Mouse (Mus musculus): ENCODE measurements at regions not wholly inside any gene's neighbourhood (a gene's known extent, or its start where the extent isn't known, plus 50 kb on each side); places are given as distances from the start of the nearest gene placed in this dataset.

DNA sequence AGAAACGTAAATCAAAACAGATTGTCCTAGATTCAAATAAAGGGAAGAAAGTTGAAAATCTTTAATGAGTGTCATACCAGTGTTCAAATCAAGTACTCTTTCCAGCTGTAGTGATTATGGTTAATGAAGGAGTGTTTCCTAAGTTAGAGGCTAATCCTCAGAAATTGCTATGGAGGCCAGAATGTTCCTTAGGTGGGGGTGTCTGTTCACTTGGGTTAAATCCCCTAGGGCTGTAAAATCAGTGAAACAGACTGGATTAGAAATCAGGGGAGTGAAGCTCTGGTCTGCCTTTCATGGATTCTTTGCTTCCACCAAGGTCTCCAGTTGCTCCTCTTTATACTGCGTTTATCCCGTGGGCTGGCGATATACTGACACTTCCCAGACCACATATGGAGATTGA is 270.7 kb upstream of the 1700056E22Rik start:
- WGBS = 87% methylated on average over 4 of the region's 4 CpGs
- Histone ChIP-seq H3K4me3 (ENCODE audit: low read length) (no peak overlapping the region), H3K4me2 (replicated peaks; ENCODE audit: low read depth, low read length) (no peak overlapping the region), H3K36me3 (ENCODE audit: control insufficient read depth, insufficient read depth, low read length) (no peaks in the 10 kb centered on the region), H3K9ac (ENCODE audit: low read depth, low read length) (no peak overlapping the region), H3K27me3 (ENCODE audit: control insufficient read depth, insufficient read depth, low read length) (no peaks in the 10 kb centered on the region), H3K4me1 (ENCODE audit: control insufficient read depth, insufficient read depth, low read length) (no peaks in the 10 kb centered on the region), H3K9me3 (ENCODE audit: control insufficient read depth, low read length) (no peaks in the 10 kb centered on the region), H3K27ac (ENCODE audit: low read depth, low read length) (no peak overlapping the region)
- ATAC-seq (ENCODE audit: low FRiP score, low TSS enrichment) = no peak

GRCm38 (mm10) chr1:184304204-184304603 is 270.1 kb upstream of the 1700056E22Rik start:
- WGBS = 84% methylated on average over 4 of the region's 4 CpGs
- no peak for ATAC-seq (ENCODE audit: low FRiP score, low TSS enrichment)
- no peaks in the 10 kb centered on the region for H3K27me3 ChIP-seq (ENCODE audit: control insufficient read depth, insufficient read depth, low read length)
- H3K4me2 ChIP-seq (replicated peaks; ENCODE audit: low read depth, low read length) = no peak overlapping the region
- no peaks in the 10 kb centered on the region for H3K9me3 ChIP-seq (ENCODE audit: control insufficient read depth, low read length)
- no peak overlapping the region for H3K4me3 ChIP-seq (ENCODE audit: low read length)
- no peaks in the 10 kb centered on the region for H3K4me1 ChIP-seq (ENCODE audit: control insufficient read depth, insufficient read depth, low read length)
- no peaks in the 10 kb centered on the region for H3K36me3 ChIP-seq (ENCODE audit: control insufficient read depth, insufficient read depth, low read length)
- no peak overlapping the region for H3K9ac ChIP-seq (ENCODE audit: low read depth, low read length)
- no peak overlapping the region for H3K27ac ChIP-seq (ENCODE audit: low read depth, low read length)

DNA sequence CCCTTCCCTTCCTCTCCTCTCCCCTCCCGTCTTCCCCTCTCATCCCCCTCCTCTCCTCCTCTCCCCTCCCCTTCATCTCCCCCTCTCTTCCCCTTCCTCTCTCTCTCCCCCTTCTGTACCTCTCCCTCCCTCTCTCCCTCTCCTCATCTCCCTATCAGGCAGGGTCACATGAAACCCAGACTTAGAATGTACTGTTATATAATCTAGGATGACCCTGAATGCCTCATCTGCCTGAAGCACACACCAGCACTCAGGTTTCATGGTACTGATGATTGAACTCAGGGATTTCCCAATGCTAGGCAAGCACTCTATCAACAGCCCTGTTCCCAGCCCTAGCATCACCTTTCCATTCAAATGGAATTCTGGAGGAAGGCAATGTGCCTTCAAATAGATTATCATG is 264.6 kb upstream of the 1700056E22Rik start:
- Histone ChIP-seq H3K4me2 (replicated peaks; ENCODE audit: low read depth, low read length) (no peak overlapping the region), H3K4me1 (ENCODE audit: control insufficient read depth, insufficient read depth, low read length) (no peaks in the 10 kb centered on the region), H3K9ac (ENCODE audit: low read depth, low read length) (no peak overlapping the region), H3K36me3 (ENCODE audit: control insufficient read depth, insufficient read depth, low read length) (no peaks in the 10 kb centered on the region), H3K4me3 (ENCODE audit: low read length) (no peak overlapping the region), H3K9me3 (ENCODE audit: control insufficient read depth, low read length) (no peaks in the 10 kb centered on the region), H3K27me3 (ENCODE audit: control insufficient read depth, insufficient read depth, low read length) (no peaks in the 10 kb centered on the region), H3K27ac (ENCODE audit: low read depth, low read length) (no peak overlapping the region)
- WGBS = 40% methylated on average over 1 of the region's 1 CpGs
- ATAC-seq (ENCODE audit: low FRiP score, low TSS enrichment) = no peak

- Histone ChIP-seq H3K4me2 (replicated peaks; ENCODE audit: low read depth, low read length) (no peak overlapping the region), H3K36me3 (ENCODE audit: control insufficient read depth, insufficient read depth, low read length) (no peaks in the 10 kb centered on the region), H3K27me3 (ENCODE audit: control insufficient read depth, insufficient read depth, low read length) (no peaks in the 10 kb centered on the region), H3K9ac (ENCODE audit: low read depth, low read length) (no peak overlapping the region), H3K27ac (ENCODE audit: low read depth, low read length) (no peak overlapping the region), H3K9me3 (ENCODE audit: control insufficient read depth, low read length) (no peaks in the 10 kb centered on the region), H3K4me3 (ENCODE audit: low read length) (no peak overlapping the region), H3K4me1 (ENCODE audit: control insufficient read depth, insufficient read depth, low read length) (no peaks in the 10 kb centered on the region)
- ATAC-seq (ENCODE audit: low FRiP score, low TSS enrichment) = no peak
- WGBS = 82% methylated on average over 4 of the region's 4 CpGs
These were observed 263.1 kb upstream of the 1700056E22Rik start for GRCm38 (mm10) chr1:184297001-184297740.

DNA sequence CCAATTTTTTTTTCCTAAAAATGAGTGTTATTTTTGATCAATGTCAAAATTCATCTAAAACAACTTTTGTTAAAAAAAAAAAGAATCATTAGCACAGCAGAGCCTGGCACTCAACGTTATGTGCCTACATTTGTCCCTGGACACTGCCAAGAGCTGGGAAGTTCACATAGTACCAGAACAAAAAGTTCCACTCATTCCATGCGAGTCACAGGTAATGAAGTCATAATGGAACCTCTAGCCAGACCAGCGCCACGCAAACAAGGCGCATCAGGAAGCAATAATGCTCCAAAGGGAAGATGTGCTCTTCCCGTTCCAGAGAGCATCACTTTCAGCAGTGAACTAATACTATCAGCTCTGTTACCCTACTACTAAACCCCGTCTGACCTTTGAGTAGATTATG is 257.0 kb upstream of the 1700056E22Rik start:
- no peak for ATAC-seq (ENCODE audit: low FRiP score, low TSS enrichment)
- Histone ChIP-seq H3K9ac (ENCODE audit: low read depth, low read length) (no peak overlapping the region), H3K4me3 (ENCODE audit: low read length) (no peak overlapping the region), H3K27me3 (ENCODE audit: control insufficient read depth, insufficient read depth, low read length) (no peaks in the 10 kb centered on the region), H3K9me3 (ENCODE audit: control insufficient read depth, low read length) (no peaks in the 10 kb centered on the region), H3K4me1 (ENCODE audit: control insufficient read depth, insufficient read depth, low read length) (no peaks in the 10 kb centered on the region), H3K4me2 (replicated peaks; ENCODE audit: low read depth, low read length) (no peak overlapping the region), H3K36me3 (ENCODE audit: control insufficient read depth, insufficient read depth, low read length) (no peaks in the 10 kb centered on the region), H3K27ac (ENCODE audit: low read depth, low read length) (no peak overlapping the region)
- WGBS = 87% methylated on average over 7 of the region's 7 CpGs

DNA sequence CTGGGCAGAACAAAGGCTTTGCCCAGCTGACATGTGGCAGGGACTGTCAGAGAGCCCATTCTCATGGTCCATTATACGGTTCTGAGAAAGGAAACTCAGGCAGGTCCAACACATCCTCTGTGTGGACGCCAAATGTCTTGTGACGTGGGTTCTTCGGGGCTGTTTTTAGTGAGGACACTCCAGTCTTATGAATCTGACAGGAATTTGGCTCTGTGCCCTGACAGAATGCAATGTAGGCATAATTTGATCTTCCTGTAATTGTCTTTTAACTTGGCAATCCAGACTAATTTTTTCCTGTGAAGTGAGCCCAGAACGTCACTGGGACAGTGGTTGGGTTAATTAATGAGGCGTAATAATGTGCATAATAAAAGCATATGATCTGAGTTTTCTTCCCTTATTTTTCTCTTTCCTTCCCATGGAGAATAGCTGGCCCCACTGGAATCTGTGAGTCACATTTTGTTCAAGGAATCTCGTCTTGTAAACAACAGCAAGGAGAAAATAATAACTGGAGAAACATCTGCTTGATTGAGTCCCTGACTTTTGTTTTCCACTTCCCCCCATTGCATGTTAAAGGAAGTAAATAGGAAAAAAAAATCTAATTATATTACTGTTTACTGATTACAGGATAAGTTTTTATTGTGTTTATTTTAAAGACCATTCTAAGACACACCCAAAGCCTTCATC is 255.8 kb upstream of the 1700056E22Rik start:
- no peak overlapping the region for H3K4me3 ChIP-seq (ENCODE audit: low read length)
- H3K27ac ChIP-seq (ENCODE audit: low read depth, low read length) = no peak overlapping the region
- no peaks in the 10 kb centered on the region for H3K9me3 ChIP-seq (ENCODE audit: control insufficient read depth, low read length)
- no peak overlapping the region for H3K9ac ChIP-seq (ENCODE audit: low read depth, low read length)
- H3K36me3 ChIP-seq (ENCODE audit: control insufficient read depth, insufficient read depth, low read length) = no peaks in the 10 kb centered on the region
- ATAC-seq (ENCODE audit: low FRiP score, low TSS enrichment) = no peak
- WGBS = 55% methylated on average over 7 of the region's 7 CpGs
- no peaks in the 10 kb centered on the region for H3K4me1 ChIP-seq (ENCODE audit: control insufficient read depth, insufficient read depth, low read length)
- H3K27me3 ChIP-seq (ENCODE audit: control insufficient read depth, insufficient read depth, low read length) = no peaks in the 10 kb centered on the region
- no peak overlapping the region for H3K4me2 ChIP-seq (replicated peaks; ENCODE audit: low read depth, low read length)

- Histone ChIP-seq H3K27me3 (ENCODE audit: control insufficient read depth, insufficient read depth, low read length) (no peaks in the 10 kb centered on the region), H3K9ac (ENCODE audit: low read depth, low read length) (no peak overlapping the region), H3K4me2 (replicated peaks; ENCODE audit: low read depth, low read length) (no peak overlapping the region), H3K36me3 (ENCODE audit: control insufficient read depth, insufficient read depth, low read length) (no peaks in the 10 kb centered on the region), H3K4me3 (ENCODE audit: low read length) (no peak overlapping the region), H3K27ac (ENCODE audit: low read depth, low read length) (no peak overlapping the region), H3K9me3 (ENCODE audit: control insufficient read depth, low read length) (no peaks in the 10 kb centered on the region), H3K4me1 (ENCODE audit: control insufficient read depth, insufficient read depth, low read length) (no peaks in the 10 kb centered on the region)
- WGBS = 53% methylated on average over 5 of the region's 5 CpGs
- ATAC-seq (ENCODE audit: low FRiP score, low TSS enrichment) = no peak
These were observed 247.7 kb upstream of the 1700056E22Rik start for GRCm38 (mm10) chr1:184281768-184282167.

- Histone ChIP-seq H3K9ac (ENCODE audit: low read depth, low read length) (no peak overlapping the region), H3K4me3 (ENCODE audit: low read length) (no peak overlapping the region), H3K36me3 (ENCODE audit: control insufficient read depth, insufficient read depth, low read length) (no peaks in the 10 kb centered on the region), H3K4me1 (ENCODE audit: control insufficient read depth, insufficient read depth, low read length) (no peaks in the 10 kb centered on the region), H3K27me3 (ENCODE audit: control insufficient read depth, insufficient read depth, low read length) (no peaks in the 10 kb centered on the region), H3K27ac (ENCODE audit: low read depth, low read length) (no peak overlapping the region), H3K4me2 (replicated peaks; ENCODE audit: low read depth, low read length) (no peak overlapping the region), H3K9me3 (ENCODE audit: control insufficient read depth, low read length) (no peaks in the 10 kb centered on the region)
- no peak for ATAC-seq (ENCODE audit: low FRiP score, low TSS enrichment)
- WGBS = 40% methylated on average over 10 of the region's 10 CpGs
These were observed 245.2 kb upstream of the 1700056E22Rik start for GRCm38 (mm10) chr1:184279263-184279662.

DNA sequence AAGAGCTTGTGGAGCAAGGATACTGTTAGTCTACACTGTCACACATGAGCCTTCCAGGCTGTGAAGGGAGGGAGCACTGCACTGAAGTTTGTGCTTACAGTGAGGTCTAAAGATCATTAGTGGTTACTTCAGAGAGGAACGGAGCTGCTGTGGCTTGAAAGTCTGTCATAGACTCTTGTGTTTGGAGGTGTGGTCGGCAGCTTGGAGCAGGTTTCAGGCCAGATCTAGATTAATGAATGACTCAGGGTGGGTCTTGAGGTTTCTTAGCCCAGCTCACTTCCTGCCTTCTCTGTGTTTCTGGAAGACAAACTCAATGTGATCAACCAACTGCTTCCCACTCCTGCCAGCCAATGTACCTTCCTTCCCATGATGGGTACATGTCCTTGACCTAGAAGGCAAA is 242.9 kb upstream of the 1700056E22Rik start:
- 54% methylated on average over 2 of the region's 2 CpGs for WGBS
- no peak overlapping the region for H3K27ac ChIP-seq (ENCODE audit: low read depth, low read length)

More for the DNA sequence above, 242.9 kb upstream of the 1700056E22Rik start:
- Histone ChIP-seq H3K27me3 (ENCODE audit: control insufficient read depth, insufficient read depth, low read length) (no peaks in the 10 kb centered on the region), H3K4me3 (ENCODE audit: low read length) (no peak overlapping the region), H3K9ac (ENCODE audit: low read depth, low read length) (no peak overlapping the region), H3K4me1 (ENCODE audit: control insufficient read depth, insufficient read depth, low read length) (no peaks in the 10 kb centered on the region), H3K4me2 (replicated peaks; ENCODE audit: low read depth, low read length) (no peak overlapping the region), H3K36me3 (ENCODE audit: control insufficient read depth, insufficient read depth, low read length) (no peaks in the 10 kb centered on the region), H3K9me3 (ENCODE audit: control insufficient read depth, low read length) (no peaks in the 10 kb centered on the region)
- no peak for ATAC-seq (ENCODE audit: low FRiP score, low TSS enrichment)

Data from kidney, embryonic 14.5 days (tissue).